Mouse (Mus musculus): ENCODE data around the gene Brip1.
"Not testable (repeated sequence)": the region's sequence is repeated elsewhere in the genome, so short reads cannot be mapped to it uniquely, and the experiment has no call there.

GRCm38 (mm10) chr11:86185224-86185623 is 15.8 kb downstream of the Brip1 start:
- TF ChIP-seq GATA1 (IDR thresholded peaks at IDR 0.05; ENCODE audit: borderline replicate concordance, low read length); FLI1 (IDR thresholded peaks at IDR 0.05; ENCODE audit: low read length): not testable (repeated sequence)
